Mouse (Mus musculus): ENCODE data around the gene Ttc21b. TPM values are rescaled to one million over a fixed set of nuclear protein-coding genes. Genes with fewer than 3 reads are reported as not detected.

Gene Ttc21b
- polyA plus RNA-seq, 1 experiment from 2014 or later = 3.6 TPM

DNA sequence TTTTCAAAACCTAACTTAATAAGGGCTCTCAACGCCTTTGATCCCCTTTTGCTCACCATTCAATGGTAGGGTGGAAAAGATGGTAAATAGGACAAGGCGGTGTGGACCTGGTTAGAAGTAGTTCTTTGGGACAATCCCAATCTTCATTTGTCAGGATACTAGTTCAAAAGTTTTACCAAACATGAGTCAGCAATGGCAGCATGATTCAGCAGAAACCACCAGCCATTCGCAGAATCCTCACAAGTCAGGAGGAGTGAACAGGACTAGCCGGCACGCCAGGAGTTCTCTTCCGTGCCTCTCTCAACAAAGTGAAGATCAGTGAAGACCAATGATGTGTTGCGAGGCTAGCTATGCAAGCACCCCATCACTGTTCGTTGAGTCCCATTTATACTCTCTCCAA lies 91.4 kb downstream of the Ttc21b start:
- ATAC-seq (ENCODE audit: low FRiP score, low TSS enrichment) = no peak
- H3K27ac ChIP-seq (replicated peaks) = no peak overlapping the region
- no peaks in the 10 kb centered on the region for H3K4me1 ChIP-seq (replicated peaks; ENCODE audit: control insufficient read depth, insufficient read depth)
- no peaks in the 10 kb centered on the region for H3K36me3 ChIP-seq (ENCODE audit: control insufficient read depth, insufficient read depth, low read length)
- no peak overlapping the region for H3K4me3 ChIP-seq (ENCODE audit: low read depth, low read length)
- no peak overlapping the region for H3K9ac ChIP-seq (ENCODE audit: low read length)
- H3K9me3 ChIP-seq (ENCODE audit: control insufficient read depth, low read length) = no peaks in the 10 kb centered on the region
- no peak for DNase-seq (ENCODE audit: low spot score)
- H3K4me2 ChIP-seq (replicated peaks; ENCODE audit: low read depth) = no peak overlapping the region
- no peak for TF ChIP-seq CTCF (IDR thresholded peaks at IDR 0.05; ENCODE audit: low read depth)
- no peak for TF ChIP-seq EP300 (optimal IDR thresholded peaks at IDR 0.05)
- 90% methylated on average over 8 of the region's 8 CpGs for WGBS
- H3K27me3 ChIP-seq (ENCODE audit: control insufficient read depth, insufficient read depth, low read length) = no peaks in the 10 kb centered on the region

DNA sequence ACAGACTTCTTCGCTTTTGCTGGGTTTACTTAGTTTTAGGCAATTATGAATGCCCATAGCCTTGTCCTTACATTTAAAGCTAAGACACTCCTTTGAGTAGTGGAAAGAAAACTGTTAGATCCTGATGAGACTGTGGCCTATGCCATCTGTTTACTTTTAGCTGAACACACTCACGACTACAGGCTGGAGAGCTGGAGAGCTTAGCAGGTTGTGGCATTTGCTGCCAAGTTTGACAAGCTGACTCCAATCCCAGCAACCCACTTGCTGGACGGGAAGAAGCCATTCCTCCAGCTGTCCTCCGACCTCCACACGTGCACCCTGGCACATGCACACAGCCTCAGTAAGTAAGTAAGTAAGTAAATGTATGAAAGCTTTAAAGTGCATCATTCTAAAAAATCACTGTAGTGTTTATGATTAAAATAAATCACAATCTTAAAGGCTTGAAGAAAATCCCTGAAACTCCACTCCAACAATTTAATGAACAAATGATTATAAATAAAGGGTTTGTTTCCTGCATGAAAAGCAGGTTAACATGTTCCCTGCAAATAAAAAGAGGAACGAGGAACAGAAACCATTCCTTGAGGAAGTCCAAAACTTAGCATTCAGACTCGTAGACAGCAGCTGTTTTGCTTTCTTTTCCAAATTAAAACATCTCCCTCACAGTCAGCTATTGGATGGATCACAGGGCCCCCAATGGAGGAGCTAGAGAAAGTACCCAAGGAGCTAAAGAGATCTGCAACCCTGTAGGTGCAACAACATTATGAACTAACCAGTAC lies 98.1 kb downstream of the Ttc21b start:
- H3K4me3 ChIP-seq (ENCODE audit: low read depth, low read length) = no peak overlapping the region
- DNase-seq (ENCODE audit: low spot score) = no peak

GRCm38 (mm10) chr2:66151436-66151835 lies 105.0 kb downstream of the Ttc21b start:
- ATAC-seq (ENCODE audit: low FRiP score, low TSS enrichment) (no peak), DNase-seq (ENCODE audit: low spot score) (no peak)
- H3K4me2 ChIP-seq (replicated peaks; ENCODE audit: low read depth) = no peak overlapping the region
- no peak overlapping the region for H3K4me3 ChIP-seq (ENCODE audit: low read depth, low read length)
- H3K4me1 ChIP-seq (replicated peaks; ENCODE audit: control insufficient read depth, insufficient read depth) = no peaks in the 10 kb centered on the region
- 74% methylated on average over 2 of the region's 2 CpGs for WGBS
- no peaks in the 10 kb centered on the region for H3K27me3 ChIP-seq (ENCODE audit: control insufficient read depth, insufficient read depth, low read length)
- H3K9ac ChIP-seq (ENCODE audit: low read length) = no peak overlapping the region
- no peak for TF ChIP-seq CTCF (IDR thresholded peaks at IDR 0.05; ENCODE audit: low read depth)
- TF ChIP-seq EP300 (optimal IDR thresholded peaks at IDR 0.05) = no peak
- no peak overlapping the region for H3K27ac ChIP-seq (replicated peaks)
- no peaks in the 10 kb centered on the region for H3K9me3 ChIP-seq (ENCODE audit: control insufficient read depth, low read length)
- H3K36me3 ChIP-seq (ENCODE audit: control insufficient read depth, insufficient read depth, low read length) = no peaks in the 10 kb centered on the region

More for the DNA sequence above, 98.1 kb downstream of the Ttc21b start:
- Histone ChIP-seq H3K27me3 (ENCODE audit: control insufficient read depth, insufficient read depth, low read length) (no peaks in the 10 kb centered on the region), H3K4me1 (replicated peaks; ENCODE audit: control insufficient read depth, insufficient read depth) (no peaks in the 10 kb centered on the region), H3K36me3 (ENCODE audit: control insufficient read depth, insufficient read depth, low read length) (no peaks in the 10 kb centered on the region), H3K27ac (replicated peaks) (no peak overlapping the region), H3K9me3 (ENCODE audit: control insufficient read depth, low read length) (no peaks in the 10 kb centered on the region), H3K4me2 (replicated peaks; ENCODE audit: low read depth) (no peak overlapping the region), H3K9ac (ENCODE audit: low read length) (no peak overlapping the region)
- no peak for ATAC-seq (ENCODE audit: low FRiP score, low TSS enrichment)
- TF ChIP-seq CTCF (IDR thresholded peaks at IDR 0.05; ENCODE audit: low read depth) (no peak), EP300 (optimal IDR thresholded peaks at IDR 0.05) (no peak)
- 39% methylated on average over 7 of the region's 7 CpGs for WGBS

DNA sequence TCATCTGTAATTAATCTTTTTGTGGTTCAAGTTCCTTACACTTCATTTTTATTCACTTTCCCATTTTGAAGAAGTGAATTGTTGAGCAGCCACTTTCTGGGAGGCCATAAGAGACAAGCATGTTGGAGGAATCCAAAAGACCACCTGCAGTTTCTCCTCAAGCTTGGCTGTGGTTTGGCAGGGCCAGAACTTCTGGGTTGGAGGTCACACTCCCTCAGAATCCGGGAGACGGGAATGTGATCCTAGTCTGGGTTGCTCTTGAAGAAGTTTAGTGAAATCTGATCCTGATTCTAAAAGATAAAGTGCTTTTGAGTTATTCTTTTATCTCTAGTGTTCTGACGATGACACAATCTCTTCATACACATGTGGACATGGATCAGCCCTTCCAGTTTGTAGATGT lies 105.9 kb downstream of the Ttc21b start:
- no peak overlapping the region for H3K4me3 ChIP-seq (ENCODE audit: low read depth, low read length)
- TF ChIP-seq EP300 (optimal IDR thresholded peaks at IDR 0.05) = no peak
- no peak for TF ChIP-seq CTCF (IDR thresholded peaks at IDR 0.05; ENCODE audit: low read depth)
- no peak overlapping the region for H3K4me2 ChIP-seq (replicated peaks; ENCODE audit: low read depth)
- ATAC-seq (ENCODE audit: low FRiP score, low TSS enrichment) (no peak), DNase-seq (ENCODE audit: low spot score) (no peak)
- H3K4me1 ChIP-seq (replicated peaks; ENCODE audit: control insufficient read depth, insufficient read depth) = no peaks in the 10 kb centered on the region
- no peaks in the 10 kb centered on the region for H3K9me3 ChIP-seq (ENCODE audit: control insufficient read depth, low read length)
- no peak overlapping the region for H3K27ac ChIP-seq (replicated peaks)
- H3K36me3 ChIP-seq (ENCODE audit: control insufficient read depth, insufficient read depth, low read length) = no peaks in the 10 kb centered on the region
- no peaks in the 10 kb centered on the region for H3K27me3 ChIP-seq (ENCODE audit: control insufficient read depth, insufficient read depth, low read length)
- H3K9ac ChIP-seq (ENCODE audit: low read length) = no peak overlapping the region
- WGBS = 39% methylated on average over 3 of the region's 3 CpGs

DNA sequence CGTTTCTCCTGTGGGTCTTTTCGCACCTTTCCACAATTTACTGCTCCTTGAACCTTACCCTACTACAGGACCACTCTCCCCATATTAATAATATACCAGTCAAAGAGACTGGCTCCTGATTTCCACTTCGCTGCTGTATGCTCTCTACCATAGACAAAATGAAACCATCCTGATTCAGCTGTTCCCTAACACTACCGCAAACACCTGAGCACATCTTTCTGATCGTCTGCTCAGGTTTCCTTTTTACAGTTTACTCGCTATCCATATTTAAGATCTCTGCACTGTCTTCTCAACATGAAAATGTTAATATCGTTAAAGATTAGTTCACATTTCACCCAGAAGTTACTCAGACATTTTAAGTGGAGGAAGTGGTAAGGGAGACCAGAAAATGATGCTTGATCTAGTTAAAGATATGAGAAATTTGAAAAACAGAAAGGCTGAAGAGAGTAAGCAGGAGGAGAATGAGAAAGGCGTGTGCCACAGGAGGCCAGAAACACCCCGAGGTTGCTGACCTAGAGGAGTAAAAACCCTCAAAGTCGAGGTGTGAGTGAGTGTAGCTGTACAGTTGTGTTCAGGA lies 107.7 kb downstream of the Ttc21b start:
- H3K4me2 ChIP-seq (replicated peaks; ENCODE audit: low read depth) = no peak overlapping the region
- no peak overlapping the region for H3K9ac ChIP-seq (ENCODE audit: low read length)
- 79% methylated on average over 10 of the region's 10 CpGs for WGBS
- TF ChIP-seq CTCF (IDR thresholded peaks at IDR 0.05; ENCODE audit: low read depth) (no peak), EP300 (optimal IDR thresholded peaks at IDR 0.05) (no peak)
- H3K27me3 ChIP-seq (ENCODE audit: control insufficient read depth, insufficient read depth, low read length) = no peaks in the 10 kb centered on the region
- no peaks in the 10 kb centered on the region for H3K9me3 ChIP-seq (ENCODE audit: control insufficient read depth, low read length)
- ATAC-seq (ENCODE audit: low FRiP score, low TSS enrichment) (no peak), DNase-seq (ENCODE audit: low spot score) (no peak)
- H3K4me3 ChIP-seq (ENCODE audit: low read depth, low read length) = no peak overlapping the region
- no peaks in the 10 kb centered on the region for H3K4me1 ChIP-seq (replicated peaks; ENCODE audit: control insufficient read depth, insufficient read depth)
- H3K27ac ChIP-seq (replicated peaks) = no peak overlapping the region
- no peaks in the 10 kb centered on the region for H3K36me3 ChIP-seq (ENCODE audit: control insufficient read depth, insufficient read depth, low read length)

DNA sequence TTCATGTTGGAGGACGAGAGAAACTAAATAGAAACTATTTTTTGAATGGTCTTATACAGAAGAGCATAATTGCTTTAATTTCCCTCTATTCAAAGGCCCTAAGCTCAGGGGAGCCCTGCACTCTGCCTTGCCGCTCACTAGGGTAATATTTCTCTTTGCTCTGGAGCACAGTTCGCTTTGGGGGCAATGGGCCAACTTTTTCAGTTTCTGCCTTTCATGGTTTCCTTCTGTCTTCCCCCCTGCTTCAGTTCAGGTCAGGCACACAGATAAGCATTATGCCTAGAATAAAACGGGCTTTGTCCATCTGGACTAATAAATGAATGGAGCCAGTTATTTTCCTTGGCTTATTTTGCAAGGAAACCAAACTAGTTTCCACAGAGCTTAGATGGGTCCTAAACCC lies 109.9 kb downstream of the Ttc21b start:
- Histone ChIP-seq H3K4me1 (replicated peaks; ENCODE audit: control insufficient read depth, insufficient read depth) (no peaks in the 10 kb centered on the region), H3K4me3 (ENCODE audit: low read depth, low read length) (no peak overlapping the region), H3K27ac (replicated peaks) (no peak overlapping the region), H3K9ac (ENCODE audit: low read length) (no peak overlapping the region), H3K36me3 (ENCODE audit: control insufficient read depth, insufficient read depth, low read length) (no peaks in the 10 kb centered on the region), H3K4me2 (replicated peaks; ENCODE audit: low read depth) (no peak overlapping the region), H3K9me3 (ENCODE audit: control insufficient read depth, low read length) (no peaks in the 10 kb centered on the region), H3K27me3 (ENCODE audit: control insufficient read depth, insufficient read depth, low read length) (no peaks in the 10 kb centered on the region)
- DNase-seq (ENCODE audit: low spot score) (peak; percentile 20), ATAC-seq (ENCODE audit: low FRiP score, low TSS enrichment) (no peak)
- no peak for TF ChIP-seq CTCF (IDR thresholded peaks at IDR 0.05; ENCODE audit: low read depth)
- no peak for TF ChIP-seq EP300 (optimal IDR thresholded peaks at IDR 0.05)
- WGBS = 53% methylated on average over 4 of the region's 4 CpGs
